ENCODE assay signal across 18 mouse cellular contexts in the genomic region with DNA sequence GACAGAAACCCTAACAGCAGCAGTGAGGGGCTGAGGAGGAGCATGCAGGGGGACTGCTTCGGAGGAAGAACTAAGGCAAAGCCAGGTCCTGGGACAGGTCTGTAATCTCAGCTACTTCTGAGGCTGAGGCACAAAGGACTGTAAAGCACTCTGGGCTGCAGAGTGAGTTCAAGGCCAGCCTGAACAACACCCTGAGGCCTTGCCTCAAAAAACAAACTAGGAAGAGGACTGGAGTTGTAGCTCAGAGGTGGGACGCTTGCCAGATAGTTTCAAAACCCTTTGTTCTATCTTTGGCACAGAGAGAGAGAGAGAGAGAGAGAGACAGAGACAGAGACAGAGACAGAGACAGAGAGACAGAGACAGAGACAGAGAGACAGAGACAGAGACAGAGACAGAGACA. TPM values are rescaled to one million over a fixed set of nuclear protein-coding genes. Genes with fewer than 3 reads are reported as not detected.
DNase-seq lines count a peak whose midpoint lies in the region; ATAC-seq and TF ChIP-seq lines count a peak whose summit lies in the region.
"Had no signal": no experiment of that assay in that cellular context is flagged by ENCODE, and none has a peak within 500 bp of the region (broad histone marks: within the 10 kb centered on the region; RNA-seq: fewer than 3 reads in every experiment).

No protein-coding gene starts in this region.

- TF ChIP-seq RAD21 in CH12.LX (IDR thresholded peaks at IDR 0.05; ENCODE audit: low read depth, low read length), result no peak

- no peaks in the 10 kb centered on the region for H3K79me2 ChIP-seq in CH12.LX (replicated peaks; ENCODE audit: control insufficient read depth, extremely low read depth, insufficient read depth, poor library complexity, severe bottlenecking)

- no peaks in the 10 kb centered on the region for H3K27me3 ChIP-seq in liver, embryonic 13.5 days
- peaks cover 15% of the 10 kb centered on the region for H3K27me3 ChIP-seq in liver, embryonic 12.5 days (replicated peaks)
- H3K27me3 ChIP-seq in CH12.LX (replicated peaks), result no peaks in the 10 kb centered on the region
- no peaks in the 10 kb centered on the region for H3K27me3 ChIP-seq in intestine, embryonic 15.5 days (replicated peaks)
- H3K27me3 ChIP-seq: forebrain, embryonic 13.5 days; limb, embryonic 15.5 days; neural tube, embryonic 12.5 days; stomach, embryonic 15.5 days had no signal

- no peak overlapping the region for H3K27ac ChIP-seq in liver, embryonic 13.5 days
- H3K27ac ChIP-seq in liver, embryonic 12.5 days, result no peak overlapping the region
- 0 out of 2 replicates have a peak overlapping the region, but pooled peaks have one; percentile 12 for H3K27ac ChIP-seq in CH12.LX (ENCODE audit: insufficient read depth, low read depth)
- H3K27ac ChIP-seq in intestine, embryonic 15.5 days, result no peak overlapping the region
- H3K27ac ChIP-seq: forebrain, embryonic 13.5 days; heart, embryonic 13.5 days; kidney, postnatal 0 days; limb, embryonic 15.5 days; midbrain, embryonic 12.5 days; neural tube, embryonic 12.5 days; stomach, embryonic 15.5 days had no signal

- 0 out of 2 replicates have a peak overlapping the region, but pooled peaks have one; percentile 7 for H3K9ac ChIP-seq in liver, embryonic 13.5 days
- no peak overlapping the region for H3K9ac ChIP-seq in liver, embryonic 12.5 days
- peak overlapping the region; percentile 30 for H3K9ac ChIP-seq in CH12.LX (ENCODE audit: insufficient read depth, low read depth)
- no peak overlapping the region for H3K9ac ChIP-seq in intestine, embryonic 15.5 days
- H3K9ac ChIP-seq: forebrain, embryonic 13.5 days; heart, embryonic 13.5 days; limb, embryonic 15.5 days; midbrain, embryonic 12.5 days; neural tube, embryonic 12.5 days; stomach, embryonic 15.5 days had no signal

- dilution Hi-C loops in CH12.LX (cut with MboI; ENCODE audit: extremely low pct_ligation_motif_present, extremely low pct_unique_long_range_greater_than_20kb, low sequenced_read_pairs), result no loop called here

- H3K4me2 ChIP-seq in liver, embryonic 13.5 days, result no peak overlapping the region
- no peak overlapping the region for H3K4me2 ChIP-seq in liver, embryonic 12.5 days
- no peak overlapping the region for H3K4me2 ChIP-seq in CH12.LX (ENCODE audit: insufficient read depth, low read depth, poor library complexity, severe bottlenecking)
- H3K4me2 ChIP-seq in intestine, embryonic 15.5 days (replicated peaks), result no peak overlapping the region
- H3K4me2 ChIP-seq: forebrain, embryonic 13.5 days; heart, embryonic 13.5 days; limb, embryonic 15.5 days; midbrain, embryonic 12.5 days; neural tube, embryonic 12.5 days; stomach, embryonic 15.5 days had no signal

- in situ Hi-C loops in CH12.LX (cut with MboI; ENCODE audit: low pct_ligation_motif_present, low pct_unique_long_range_greater_than_20kb, low sequenced_read_pairs), result loop anchor here (5.0 to 10.0 kb wide), 2 partner anchors 54 to 411 kb away; a partner anchor contains a TSS

- H3K4me1 ChIP-seq in liver, embryonic 13.5 days (replicated peaks), result peaks cover 37% of the 10 kb centered on the region
- peaks cover 36% of the 10 kb centered on the region for H3K4me1 ChIP-seq in liver, embryonic 12.5 days
- H3K4me1 ChIP-seq in CH12.LX (ENCODE audit: control insufficient read depth in 1 of 2, insufficient read depth in 2 of 2), result peaks cover 34 to 73% of the 10 kb centered on the region in 2 experiments
- peaks cover 18% of the 10 kb centered on the region for H3K4me1 ChIP-seq in intestine, embryonic 15.5 days (replicated peaks)

- H3K4me3 ChIP-seq in liver, embryonic 13.5 days (replicated peaks), result no peak overlapping the region
- no peak overlapping the region for H3K4me3 ChIP-seq in liver, embryonic 12.5 days
- no peak overlapping the region for H3K4me3 ChIP-seq in CH12.LX (replicated peaks in 1 of 3; ENCODE audit: low read depth in 2 of 3, low read length in 2 of 3, poor library complexity in 1 of 3)
- H3K4me3 ChIP-seq in intestine, embryonic 15.5 days (replicated peaks), result no peak overlapping the region
- H3K4me3 ChIP-seq: forebrain, embryonic 13.5 days; heart, embryonic 13.5 days; limb, embryonic 15.5 days; midbrain, embryonic 12.5 days; neural tube, embryonic 12.5 days; stomach, embryonic 15.5 days had no signal

- no peaks in the 10 kb centered on the region for H3K36me3 ChIP-seq in liver, embryonic 13.5 days
- H3K36me3 ChIP-seq in liver, embryonic 12.5 days, result no peaks in the 10 kb centered on the region
- peaks cover 0 to 21% of the 10 kb centered on the region in 2 experiments for H3K36me3 ChIP-seq in CH12.LX (replicated peaks in 1 of 2; ENCODE audit: control insufficient read depth in 1 of 2, insufficient read depth in 1 of 2, low read length in 1 of 2)
- no peaks in the 10 kb centered on the region for H3K36me3 ChIP-seq in intestine, embryonic 15.5 days
- H3K36me3 ChIP-seq: heart, embryonic 13.5 days; limb, embryonic 15.5 days; midbrain, embryonic 12.5 days; neural tube, embryonic 12.5 days; stomach, embryonic 15.5 days had no signal

- TF ChIP-seq CTCF in CH12.LX (conservative IDR thresholded peaks at IDR 0.05 in 1 of 2, IDR thresholded peaks at IDR 0.05 in 1 of 2; ENCODE audit: low read depth in 2 of 2, low read length in 2 of 2), result no peak

- no peak for TF ChIP-seq EP300 in CH12.LX (IDR thresholded peaks at IDR 0.05; ENCODE audit: low read length)

- DNase-seq in liver, embryonic 13.5 days, result no peak
- no peak for DNase-seq in CH12.LX (ENCODE audit: extremely low read depth)
- peak; percentile 24 to 29 for DNase-seq in adrenal gland, adult 18-20 months (ENCODE audit: low spot score in 2 of 2)
- peak; percentile 20 for DNase-seq in brain, adult 2 months (ENCODE audit: low read depth, low spot score)
- no peak for DNase-seq in layer of hippocampus, adult 11-12 months (ENCODE audit: low spot score)
- DNase-seq: cerebellum, adult 9-10 months; kidney, adult 11 months; lung, adult 2 months had no signal

- ATAC-seq in liver, embryonic 13.5 days (ENCODE audit: low read depth), result no peak
- no peak for ATAC-seq in liver, embryonic 12.5 days
- no peak for ATAC-seq in intestine, embryonic 15.5 days
- ATAC-seq: forebrain, embryonic 13.5 days; hindbrain, embryonic 16.5 days had no signal

- TF ChIP-seq POLR2A in CH12.LX (IDR thresholded peaks at IDR 0.05; ENCODE audit: low read depth, low read length), result no peak

- no peaks in the 10 kb centered on the region for H3K9me3 ChIP-seq in liver, embryonic 13.5 days (replicated peaks)
- H3K9me3 ChIP-seq in liver, embryonic 12.5 days (replicated peaks), result no peaks in the 10 kb centered on the region
- peaks cover 17% of the 10 kb centered on the region for H3K9me3 ChIP-seq in CH12.LX (replicated peaks; ENCODE audit: low read length)
- H3K9me3 ChIP-seq in intestine, embryonic 15.5 days, result no peaks in the 10 kb centered on the region
- H3K9me3 ChIP-seq: forebrain, embryonic 13.5 days; heart, embryonic 13.5 days; limb, embryonic 15.5 days; midbrain, embryonic 12.5 days; neural tube, embryonic 12.5 days; stomach, embryonic 15.5 days had no signal

- WGBS in liver, embryonic 13.5 days (ENCODE audit: insufficient replicate concordance), result 64% methylated on average over 2 of the region's 2 CpGs
- WGBS in liver, embryonic 12.5 days (ENCODE audit: insufficient replicate concordance), result 62% methylated on average over 2 of the region's 2 CpGs
- 71% methylated on average over 2 of the region's 2 CpGs for WGBS in intestine, embryonic 15.5 days

TF ChIP-seq in CH12.LX, 34 proteins besides CTCF, POLR2A, EP300 and RAD21:
- TF ChIP-seq MAZ (IDR thresholded peaks at IDR 0.05; ENCODE audit: low read depth, low read length) (no peak), MAX (IDR thresholded peaks at IDR 0.05; ENCODE audit: low read length) (no peak), USF1 (IDR thresholded peaks at IDR 0.05; ENCODE audit: low read depth, low read length) (no peak), TCF12 (IDR thresholded peaks at IDR 0.05; ENCODE audit: low read depth, low read length) (no peak), MEF2A (IDR thresholded peaks at IDR 0.05; ENCODE audit: borderline replicate concordance, low read depth, low read length) (no peak), CHD2 (IDR thresholded peaks at IDR 0.05; ENCODE audit: low read length) (no peak), MYC (IDR thresholded peaks at IDR 0.05; ENCODE audit: low read depth, low read length) (no peak), ZNF384 (IDR thresholded peaks at IDR 0.05; ENCODE audit: low read depth, low read length) (no peak), NRF1 (IDR thresholded peaks at IDR 0.05; ENCODE audit: low read depth, low read length) (no peak), ETS1 (conservative IDR thresholded peaks at IDR 0.05; ENCODE audit: low read depth, low read length) (no peak), KAT2A (IDR thresholded peaks at IDR 0.05; ENCODE audit: insufficient replicate concordance, low read length) (no peak)
TF ChIP-seq in CH12.LX: peak in this region for 0.

RNA-seq across cellular contexts. Expression of a gene that starts 24.2 kb away (rescaled TPM):
- 27.6 and 29.0 TPM in 2 replicates for polyA plus RNA-seq in liver, embryonic 13.5 days (2015; fragmentation: Nextera tagmentation; extraction: Ambion mirVana)
- polyA plus RNA-seq in liver, embryonic 12.5 days (2016; fragmentation: Nextera tagmentation; extraction: Ambion mirVana), result 34.1 and 36.2 TPM in 2 replicates
- 54.3 and 66.9 TPM in 2 replicates for total RNA-seq in CH12.LX (2012; rRNA removed)
- total RNA-seq in CH12.LX (2014; rRNA removed), result 35.5 and 42.4 TPM in 2 replicates
- 51.5 and 69.7 TPM in 2 replicates for polyA plus RNA-seq in CH12.LX (2012; ENCODE audit: insufficient read length, low read depth)
- 10 to 100 TPM; 23.1 to 26.5 TPM for total RNA-seq in adrenal gland, adult 18-20 months (2021)
- polyA plus RNA-seq in intestine, embryonic 15.5 days (2015; fragmentation: Nextera tagmentation; extraction: Ambion mirVana), result 33.6 and 41.1 TPM in 2 replicates

RNA-seq across cellular contexts. Expression of a gene that starts 53.9 kb away (rescaled TPM):
- polyA plus RNA-seq in liver, embryonic 13.5 days (2015; fragmentation: Nextera tagmentation; extraction: Ambion mirVana), result 32.2 and 37.5 TPM in 2 replicates
- 52.6 and 58.9 TPM in 2 replicates for polyA plus RNA-seq in liver, embryonic 12.5 days (2016; fragmentation: Nextera tagmentation; extraction: Ambion mirVana)
- total RNA-seq in CH12.LX (2012; rRNA removed) (156 and 207 TPM in 2 replicates), CH12.LX (2014; rRNA removed) (110 and 119 TPM in 2 replicates)
- 235 and 291 TPM in 2 replicates for polyA plus RNA-seq in CH12.LX (2012; ENCODE audit: insufficient read length, low read depth)
- total RNA-seq in adrenal gland, adult 18-20 months (2021), result 10 to 100 TPM; 35.3 to 48.3 TPM
- 17.9 and 18.1 TPM in 2 replicates for polyA plus RNA-seq in intestine, embryonic 15.5 days (2015; fragmentation: Nextera tagmentation; extraction: Ambion mirVana)

Comparison
In these comparisons a context has a peak if more than half of its experiments do, and no peak if none do; other contexts are left out.
1. H3K9ac ChIP-seq: peak in liver, embryonic 13.5 days (single experiment) and CH12.LX (single experiment); none in liver, embryonic 12.5 days (single experiment) and intestine, embryonic 15.5 days (single experiment).
2. DNase-seq: peak in adrenal gland, adult 18-20 months (2 of 2) and brain, adult 2 months (single experiment); none in liver, embryonic 13.5 days (single experiment), CH12.LX (single experiment) and layer of hippocampus, adult 11-12 months (single experiment).